Mouse (Mus musculus): ENCODE measurements around the gene Mpl. TPM values are rescaled to one million over a fixed set of nuclear protein-coding genes. Genes with fewer than 3 reads are reported as not detected.
A peak's percentile ranks its signal among the peaks of the same experiment; 100 is the strongest.

Mpl gene
- polyA plus RNA-seq, 1 experiment: not detected

- Histone ChIP-seq H3K27ac (ENCODE audit: insufficient read depth, low read depth, low read length) (peak within 1 kb of the TSS; percentile 11), H3K4me1 (ENCODE audit: control insufficient read depth, insufficient read depth, low read length) (peaks cover 11% of the 10 kb centered on the region), H3K4me3 (ENCODE audit: insufficient read depth, low read length) (peak within 1 kb of the TSS; percentile 87)
- no peak for TF ChIP-seq POLR2A (IDR thresholded peaks at IDR 0.05; ENCODE audit: borderline replicate concordance, low read depth, low read length)
- no peak for TF ChIP-seq CTCF (IDR thresholded peaks at IDR 0.05; ENCODE audit: low read depth, low read length)
Observed at GRCm38 (mm10) chr4:118409142-118409900, 48.0 kb downstream of the Mpl start, which contains the start of the genes Szt2 and Med8. Gene Szt2 (minus strand): TSS chr4:118409273. Gene Med8 (plus strand): TSS chr4:118409337.

- Histone ChIP-seq H3K4me3 (ENCODE audit: insufficient read depth, low read length) (no peak overlapping the region), H3K4me1 (ENCODE audit: control insufficient read depth, insufficient read depth, low read length) (no peaks in the 10 kb centered on the region), H3K27ac (ENCODE audit: insufficient read depth, low read depth, low read length) (no peak overlapping the region)
- TF ChIP-seq CTCF (IDR thresholded peaks at IDR 0.05; ENCODE audit: low read depth, low read length) (no peak), POLR2A (IDR thresholded peaks at IDR 0.05; ENCODE audit: borderline replicate concordance, low read depth, low read length) (no peak)
Observed at GRCm38 (mm10) chr4:118402701-118403100, 54.6 kb downstream of the Mpl start.

- no peak overlapping the region for H3K4me3 ChIP-seq (ENCODE audit: insufficient read depth, low read length)
- H3K27ac ChIP-seq (ENCODE audit: insufficient read depth, low read depth, low read length): no peak overlapping the region
- TF ChIP-seq CTCF (IDR thresholded peaks at IDR 0.05; ENCODE audit: low read depth, low read length): no peak
- no peak for TF ChIP-seq POLR2A (IDR thresholded peaks at IDR 0.05; ENCODE audit: borderline replicate concordance, low read depth, low read length)
- no peaks in the 10 kb centered on the region for H3K4me1 ChIP-seq (ENCODE audit: control insufficient read depth, insufficient read depth, low read length)
Observed at GRCm38 (mm10) chr4:118401918-118402317, 55.4 kb downstream of the Mpl start.

GRCm38 (mm10) chr4:118401421-118401820, 55.9 kb downstream of the Mpl start:
- Histone ChIP-seq H3K4me1 (ENCODE audit: control insufficient read depth, insufficient read depth, low read length) (no peaks in the 10 kb centered on the region), H3K27ac (ENCODE audit: insufficient read depth, low read depth, low read length) (no peak overlapping the region), H3K4me3 (ENCODE audit: insufficient read depth, low read length) (no peak overlapping the region)
- TF ChIP-seq CTCF (IDR thresholded peaks at IDR 0.05; ENCODE audit: low read depth, low read length): no peak

GRCm38 (mm10) chr4:118398400-118398799, 58.9 kb downstream of the Mpl start:
- Histone ChIP-seq H3K27ac (ENCODE audit: insufficient read depth, low read depth, low read length) (no peak overlapping the region), H3K4me1 (ENCODE audit: control insufficient read depth, insufficient read depth, low read length) (no peaks in the 10 kb centered on the region), H3K4me3 (ENCODE audit: insufficient read depth, low read length) (no peak overlapping the region)
- no peak for TF ChIP-seq POLR2A (IDR thresholded peaks at IDR 0.05; ENCODE audit: borderline replicate concordance, low read depth, low read length)
- TF ChIP-seq CTCF (IDR thresholded peaks at IDR 0.05; ENCODE audit: low read depth, low read length): no peak

- H3K4me3 ChIP-seq (ENCODE audit: insufficient read depth, low read length): no peak overlapping the region
- TF ChIP-seq CTCF (IDR thresholded peaks at IDR 0.05; ENCODE audit: low read depth, low read length): no peak
- TF ChIP-seq POLR2A (IDR thresholded peaks at IDR 0.05; ENCODE audit: borderline replicate concordance, low read depth, low read length): no peak
- no peaks in the 10 kb centered on the region for H3K4me1 ChIP-seq (ENCODE audit: control insufficient read depth, insufficient read depth, low read length)
- no peak overlapping the region for H3K27ac ChIP-seq (ENCODE audit: insufficient read depth, low read depth, low read length)
Observed at GRCm38 (mm10) chr4:118396433-118396832, 60.9 kb downstream of the Mpl start.

- Histone ChIP-seq H3K4me3 (ENCODE audit: insufficient read depth, low read length) (no peak overlapping the region), H3K27ac (ENCODE audit: insufficient read depth, low read depth, low read length) (no peak overlapping the region), H3K4me1 (ENCODE audit: control insufficient read depth, insufficient read depth, low read length) (no peaks in the 10 kb centered on the region)
- no peak for TF ChIP-seq CTCF (IDR thresholded peaks at IDR 0.05; ENCODE audit: low read depth, low read length)
- no peak for TF ChIP-seq POLR2A (IDR thresholded peaks at IDR 0.05; ENCODE audit: borderline replicate concordance, low read depth, low read length)
Observed at GRCm38 (mm10) chr4:118395289-118395688, 62.0 kb downstream of the Mpl start.

GRCm38 (mm10) chr4:118394505-118394904, 62.8 kb downstream of the Mpl start:
- no peak for TF ChIP-seq CTCF (IDR thresholded peaks at IDR 0.05; ENCODE audit: low read depth, low read length)
- TF ChIP-seq POLR2A (IDR thresholded peaks at IDR 0.05; ENCODE audit: borderline replicate concordance, low read depth, low read length): no peak
- no peaks in the 10 kb centered on the region for H3K4me1 ChIP-seq (ENCODE audit: control insufficient read depth, insufficient read depth, low read length)
- no peak overlapping the region for H3K27ac ChIP-seq (ENCODE audit: insufficient read depth, low read depth, low read length)
- H3K4me3 ChIP-seq (ENCODE audit: insufficient read depth, low read length): no peak overlapping the region

Other genes starting within 250 kb of the Mpl start
- gene Ptprf, start 166.1 kb downstream of the Mpl start, polyA plus RNA-seq (2012; ENCODE audit: insufficient read depth, insufficient read length, missing spikeins): 0.25 TPM in 1 of 2 replicates, not detected in the other
- gene Szt2, start 48.2 kb downstream of the Mpl start, polyA plus RNA-seq (2012; ENCODE audit: insufficient read depth, insufficient read length, missing spikeins): 14.1 and 15.9 TPM in 2 replicates
- 57.3 and 61.5 TPM in 2 replicates for gene Med8, start 48.2 kb downstream of the Mpl start, polyA plus RNA-seq (2012; ENCODE audit: insufficient read depth, insufficient read length, missing spikeins)
- 101 and 117 TPM in 2 replicates for gene Elovl1, start 29.4 kb downstream of the Mpl start, polyA plus RNA-seq (2012; ENCODE audit: insufficient read depth, insufficient read length, missing spikeins)
- 24.9 and 25.5 TPM in 2 replicates for gene Cdc20, start 20.2 kb downstream of the Mpl start, polyA plus RNA-seq (2012; ENCODE audit: insufficient read depth, insufficient read length, missing spikeins)
- gene Tie1, start 32.5 kb upstream of the Mpl start, polyA plus RNA-seq (2012; ENCODE audit: insufficient read depth, insufficient read length, missing spikeins): not detected in 2 replicates
- gene 2610528J11Rik, start 69.5 kb upstream of the Mpl start, polyA plus RNA-seq (2012; ENCODE audit: insufficient read depth, insufficient read length, missing spikeins): not detected in 2 replicates
- not detected in 2 replicates for gene Tmem125, start 86.5 kb upstream of the Mpl start, polyA plus RNA-seq (2012; ENCODE audit: insufficient read depth, insufficient read length, missing spikeins)
- gene Cfap57, start 163.3 kb upstream of the Mpl start, polyA plus RNA-seq (2012; ENCODE audit: insufficient read depth, insufficient read length, missing spikeins): not detected in 2 replicates
- 27.3 and 36.7 TPM in 2 replicates for gene Ebna1bp2, start 163.3 kb upstream of the Mpl start, polyA plus RNA-seq (2012; ENCODE audit: insufficient read depth, insufficient read length, missing spikeins)
- gene Olfr62, start 201.4 kb upstream of the Mpl start, polyA plus RNA-seq (2012; ENCODE audit: insufficient read depth, insufficient read length, missing spikeins): not detected in 2 replicates
- gene Olfr1342, start 235.2 kb upstream of the Mpl start, polyA plus RNA-seq (2012; ENCODE audit: insufficient read depth, insufficient read length, missing spikeins): not detected in 2 replicates
- gene Olfr1341, start 246.0 kb upstream of the Mpl start, polyA plus RNA-seq (2012; ENCODE audit: insufficient read depth, insufficient read length, missing spikeins): not detected in 2 replicates

Measured in bone marrow macrophage, adult 2 months (primary cell).